Comparison of ENCODE assay signal across 7 mouse cellular contexts in genomic region chr6:28421469-28422000, GRCm38 (mm10). TPM values are rescaled to one million over a fixed set of nuclear protein-coding genes. Genes with fewer than 3 reads are reported as not detected.
DNase-seq lines count a peak whose midpoint lies in the region; ATAC-seq lines count a peak whose summit lies in the region.

No protein-coding gene starts in this region.

- no peaks in the 10 kb centered on the region for H3K9me3 ChIP-seq in intestine, embryonic 16.5 days (ENCODE audit: control insufficient read depth, low read length)
- no peaks in the 10 kb centered on the region for H3K9me3 ChIP-seq in midbrain, embryonic 11.5 days (ENCODE audit: control insufficient read depth, low read length)

- peaks cover 11% of the 10 kb centered on the region; the same call in 1 of the 2 replicates for H3K36me3 ChIP-seq in intestine, embryonic 16.5 days (ENCODE audit: control insufficient read depth, insufficient read depth, low read length)
- no peaks in the 10 kb centered on the region; the same call in 1 of the 2 replicates for H3K36me3 ChIP-seq in midbrain, embryonic 11.5 days (ENCODE audit: control insufficient read depth, insufficient read depth, low read length)

- intact Hi-C loops in left cerebral cortex, postnatal 36 days (cut with DNase I): loop anchor here (5.0 kb wide), 1 partner anchor 61 kb away; no protein-coding TSS in a partner anchor

- peak; percentile 93 for ATAC-seq in intestine, embryonic 16.5 days
- peak; percentile 81 for ATAC-seq in midbrain, embryonic 11.5 days (ENCODE audit: low FRiP score)

- under 1% methylated on average over 27 of the region's 27 CpGs for WGBS in intestine, embryonic 16.5 days
- WGBS in midbrain, embryonic 11.5 days: under 1% methylated on average over 27 of the region's 27 CpGs

- peaks cover 29% of the 10 kb centered on the region for H3K4me1 ChIP-seq in intestine, embryonic 16.5 days (ENCODE audit: control insufficient read depth, insufficient read depth, low read length)
- peaks cover 27% of the 10 kb centered on the region for H3K4me1 ChIP-seq in midbrain, embryonic 11.5 days (ENCODE audit: control insufficient read depth, insufficient read depth, low read length)

- DNase-seq in adrenal gland, adult 8-10 months: peak; percentile 96
- peak; percentile 95 for DNase-seq in embryo, embryonic 9.5 days (ENCODE audit: extremely low spot score)
- peak; percentile 84 to 92 for DNase-seq in gastrocnemius, postnatal 4 days (ENCODE audit: low spot score in 2 of 2)
- peak; percentile 91 to 93 for DNase-seq in left cerebral cortex, postnatal 36 days (ENCODE audit: low spot score in 2 of 2)
- peak; percentile 99 for DNase-seq in midbrain, embryonic 11.5 days (ENCODE audit: low spot score, missing footprints)
- DNase-seq in skeletal muscle tissue, adult 2 months (ENCODE audit: low read depth, low spot score): peak; percentile 89

- H3K27me3 ChIP-seq in intestine, embryonic 16.5 days (replicated peaks; ENCODE audit: control insufficient read depth, insufficient read depth, low read length): no peaks in the 10 kb centered on the region
- H3K27me3 ChIP-seq in midbrain, embryonic 11.5 days (ENCODE audit: control insufficient read depth, insufficient read depth, low read length): no peaks in the 10 kb centered on the region

- H3K4me3 ChIP-seq in intestine, embryonic 16.5 days (ENCODE audit: low read length): peak overlapping the region; percentile 88
- H3K4me3 ChIP-seq in midbrain, embryonic 11.5 days (ENCODE audit: low read depth, low read length): peak overlapping the region; percentile 59

- peak overlapping the region; percentile 93 for H3K4me2 ChIP-seq in intestine, embryonic 16.5 days (ENCODE audit: low read depth, low read length)
- peak overlapping the region; percentile 94 for H3K4me2 ChIP-seq in midbrain, embryonic 11.5 days

- H3K9ac ChIP-seq in intestine, embryonic 16.5 days (ENCODE audit: low read depth, low read length): peak overlapping the region; percentile 86
- H3K9ac ChIP-seq in midbrain, embryonic 11.5 days (ENCODE audit: low read length): peak overlapping the region; percentile 70

- H3K27ac ChIP-seq in intestine, embryonic 16.5 days (ENCODE audit: low read length): peak overlapping the region; percentile 81
- H3K27ac ChIP-seq in midbrain, embryonic 11.5 days (ENCODE audit: low read depth, low read length): no peak overlapping the region

RNA-seq across cellular contexts. Expression of gene Arf5, which starts 1.8 kb away (rescaled TPM):
- total RNA-seq in adrenal gland, adult 8-10 months (2022): 100 to 1,000 TPM; 150 to 160 (median 155) TPM
- 100 to 1,000 TPM; 150 to 165 TPM for total RNA-seq in gastrocnemius, postnatal 4 days (2021)
- polyA plus RNA-seq in intestine, embryonic 16.5 days (2015; fragmentation: Nextera tagmentation; extraction: Ambion mirVana): 271 and 273 TPM in 2 replicates
- 100 to 1,000 TPM; 254 to 319 TPM for total RNA-seq in left cerebral cortex, postnatal 36 days (2021)
- polyA plus RNA-seq in midbrain, embryonic 11.5 days (2014; fragmentation: Nextera tagmentation; extraction: Ambion mirVana): 307 and 332 TPM in 2 replicates

RNA-seq across cellular contexts. Expression of gene Fscn3, which starts 6.1 kb away (rescaled TPM):
- under 1 TPM in 1 of 4 experiments, not detected in 3; 0.16 TPM for total RNA-seq in adrenal gland, adult 8-10 months (2022)
- under 1 TPM in 1 of 2 experiments, not detected in 1; 0.13 TPM for total RNA-seq in gastrocnemius, postnatal 4 days (2021)
- polyA plus RNA-seq in intestine, embryonic 16.5 days (2015; fragmentation: Nextera tagmentation; extraction: Ambion mirVana): 0.07 TPM in 1 of 2 replicates, not detected in the other
- not detected for total RNA-seq in left cerebral cortex, postnatal 36 days (2021)
- not detected in 2 replicates for polyA plus RNA-seq in midbrain, embryonic 11.5 days (2014; fragmentation: Nextera tagmentation; extraction: Ambion mirVana)

RNA-seq across cellular contexts. Expression of gene Gcc1, which starts 6.7 kb away (rescaled TPM):
- total RNA-seq in adrenal gland, adult 8-10 months (2022): 10 to 100 TPM; 17.4 to 20.6 (median 18.6) TPM
- total RNA-seq in gastrocnemius, postnatal 4 days (2021): 10 to 100 TPM in 1 of 2 experiments, 1 to 10 TPM in 1; 9.2 to 10.4 TPM
- polyA plus RNA-seq in intestine, embryonic 16.5 days (2015; fragmentation: Nextera tagmentation; extraction: Ambion mirVana): 8.4 and 8.6 TPM in 2 replicates
- total RNA-seq in left cerebral cortex, postnatal 36 days (2021): 10 to 100 TPM; 19.0 to 24.8 TPM
- polyA plus RNA-seq in midbrain, embryonic 11.5 days (2014; fragmentation: Nextera tagmentation; extraction: Ambion mirVana): 8.2 and 8.9 TPM in 2 replicates

RNA-seq across cellular contexts. Expression of gene Zfp800, which starts 23.7 kb away (rescaled TPM):
- 10 to 100 TPM; 23.5 to 27.8 (median 23.9) TPM for total RNA-seq in adrenal gland, adult 8-10 months (2022)
- total RNA-seq in gastrocnemius, postnatal 4 days (2021): 10 to 100 TPM; 11.1 to 14.9 TPM
- polyA plus RNA-seq in intestine, embryonic 16.5 days (2015; fragmentation: Nextera tagmentation; extraction: Ambion mirVana): 22.6 and 23.2 TPM in 2 replicates
- total RNA-seq in left cerebral cortex, postnatal 36 days (2021): 10 to 100 TPM; 19.1 to 22.4 TPM
- polyA plus RNA-seq in midbrain, embryonic 11.5 days (2014; fragmentation: Nextera tagmentation; extraction: Ambion mirVana): 33.0 and 33.5 TPM in 2 replicates

RNA-seq across cellular contexts. Expression of gene Pax4, which starts 27.6 kb away (rescaled TPM):
- total RNA-seq in adrenal gland, adult 8-10 months (2022): not detected
- total RNA-seq in gastrocnemius, postnatal 4 days (2021): not detected
- 1.8 and 2.6 TPM in 2 replicates for polyA plus RNA-seq in intestine, embryonic 16.5 days (2015; fragmentation: Nextera tagmentation; extraction: Ambion mirVana)
- total RNA-seq in left cerebral cortex, postnatal 36 days (2021): not detected
- polyA plus RNA-seq in midbrain, embryonic 11.5 days (2014; fragmentation: Nextera tagmentation; extraction: Ambion mirVana): not detected in 2 replicates
